ENCODE assay signal across 8 mouse cellular contexts in genomic region chr4:150257252-150258204, GRCm38 (mm10). TPM values are rescaled to one million over a fixed set of nuclear protein-coding genes. Genes with fewer than 3 reads are reported as not detected.
A peak's percentile ranks its signal among the peaks of the same experiment; 100 is the strongest.
DNase-seq lines count a peak whose midpoint lies in the region; ATAC-seq lines count a peak whose summit lies in the region.

No protein-coding gene starts in this region.

- peaks cover 17% of the 10 kb centered on the region for H3K4me1 ChIP-seq in intestine, embryonic 15.5 days (replicated peaks)
- peaks cover 15% of the 10 kb centered on the region; the same call in 1 of the 2 replicates for H3K4me1 ChIP-seq in limb, embryonic 10.5 days
- H3K4me1 ChIP-seq in midbrain, embryonic 11.5 days (ENCODE audit: control insufficient read depth, insufficient read depth, low read length), result 0 out of 2 replicates have a peak, but pooled peaks cover 4% of the 10 kb centered on the region

- peak; percentile 66 for ATAC-seq in activated CD4-positive, CD25-positive, alpha-beta regulatory T cell, adult 4 months
- peak; percentile 87 for ATAC-seq in common myeloid progenitor, adult 5-6 weeks (replicated peaks; ENCODE audit: low read depth, poor library complexity, severe bottlenecking)
- peak; percentile 75 for ATAC-seq in intestine, embryonic 15.5 days
- ATAC-seq in midbrain, embryonic 11.5 days (ENCODE audit: low FRiP score), result peak; percentile 74; the same call in 1 of the 2 replicates

- DNase-seq in gastrocnemius, postnatal 4 days (ENCODE audit: low spot score in 2 of 2), result peak; percentile 81 to 91
- peak; percentile 86 for DNase-seq in limb, embryonic 10.5 days (ENCODE audit: low spot score)
- DNase-seq in midbrain, embryonic 11.5 days (ENCODE audit: low spot score, missing footprints), result peak; percentile 99
- DNase-seq in right cerebral cortex, postnatal 4 days, result peak; percentile 78
- peak; percentile 77 to 91 for DNase-seq in urinary bladder, postnatal 4 days (ENCODE audit: low spot score in 2 of 2)

- H3K27me3 ChIP-seq in intestine, embryonic 15.5 days (replicated peaks), result no peaks in the 10 kb centered on the region
- no peaks in the 10 kb centered on the region for H3K27me3 ChIP-seq in limb, embryonic 10.5 days (ENCODE audit: low read depth, poor library complexity, severe bottlenecking)
- H3K27me3 ChIP-seq in midbrain, embryonic 11.5 days (ENCODE audit: control insufficient read depth, insufficient read depth, low read length), result no peaks in the 10 kb centered on the region

- H3K9ac ChIP-seq in intestine, embryonic 15.5 days, result peak overlapping the region; percentile 5; the same call in 1 of the 2 replicates
- 0 out of 2 replicates have a peak overlapping the region, but pooled peaks have one; percentile 22 for H3K9ac ChIP-seq in midbrain, embryonic 11.5 days (ENCODE audit: low read length)

- H3K9me3 ChIP-seq in intestine, embryonic 15.5 days, result no peaks in the 10 kb centered on the region
- H3K9me3 ChIP-seq in limb, embryonic 10.5 days (replicated peaks), result no peaks in the 10 kb centered on the region
- no peaks in the 10 kb centered on the region for H3K9me3 ChIP-seq in midbrain, embryonic 11.5 days (ENCODE audit: control insufficient read depth, low read length)

- no peak overlapping the region for H3K4me2 ChIP-seq in intestine, embryonic 15.5 days (replicated peaks)
- no peak overlapping the region for H3K4me2 ChIP-seq in midbrain, embryonic 11.5 days

- 45% methylated on average over 20 of the region's 20 CpGs for whole genome bisulfite sequencing in intestine, embryonic 15.5 days
- 61% methylated on average over 20 of the region's 20 CpGs for WGBS in limb, embryonic 10.5 days
- 60% methylated on average over 20 of the region's 20 CpGs for WGBS in midbrain, embryonic 11.5 days

- H3K27ac ChIP-seq in intestine, embryonic 15.5 days, result peak overlapping the region; percentile 60
- H3K27ac ChIP-seq in limb, embryonic 10.5 days, result no peak overlapping the region
- no peak overlapping the region; the same call in 1 of the 2 replicates for H3K27ac ChIP-seq in midbrain, embryonic 11.5 days (ENCODE audit: low read depth, low read length)

- H3K4me3 ChIP-seq in intestine, embryonic 15.5 days (replicated peaks), result no peak overlapping the region
- H3K4me3 ChIP-seq in limb, embryonic 10.5 days, result no peak overlapping the region
- H3K4me3 ChIP-seq in midbrain, embryonic 11.5 days (ENCODE audit: low read depth, low read length), result no peak overlapping the region

- H3K36me3 ChIP-seq in intestine, embryonic 15.5 days, result no peaks in the 10 kb centered on the region
- peaks cover 23% of the 10 kb centered on the region for H3K36me3 ChIP-seq in limb, embryonic 10.5 days
- H3K36me3 ChIP-seq in midbrain, embryonic 11.5 days (ENCODE audit: control insufficient read depth, insufficient read depth, low read length), result no peaks in the 10 kb centered on the region; the same call in 1 of the 2 replicates

RNA-seq across cellular contexts. Expression of gene Eno1, which starts 21.0 kb away (rescaled TPM):
- polyA plus RNA-seq in activated CD4-positive, CD25-positive, alpha-beta regulatory T cell, adult 4 months (2017; shearing (Covaris generic)), result 100 to 1,000 TPM; 543 to 642 TPM
- total RNA-seq in common myeloid progenitor, adult 5-6 weeks (2017), result 176 and 200 TPM in 2 replicates
- total RNA-seq in gastrocnemius, postnatal 4 days (2021), result 100 to 1,000 TPM; 479 to 529 TPM
- polyA plus RNA-seq in intestine, embryonic 15.5 days (2015; fragmentation: Nextera tagmentation; extraction: Ambion mirVana), result 1,894 and 1,951 TPM in 2 replicates
- polyA plus RNA-seq in limb, embryonic 10.5 days (2016; fragmentation: Nextera tagmentation; extraction: Ambion mirVana), result 3,103 and 4,103 TPM in 2 replicates
- polyA plus RNA-seq in midbrain, embryonic 11.5 days (2014; fragmentation: Nextera tagmentation; extraction: Ambion mirVana), result 1,438 and 1,518 TPM in 2 replicates

RNA-seq across cellular contexts. Expression of gene Rere, which starts 23.9 kb away (rescaled TPM):
- polyA plus RNA-seq in activated CD4-positive, CD25-positive, alpha-beta regulatory T cell, adult 4 months (2017; shearing (Covaris generic)), result 10 to 100 TPM; 19.0 to 19.5 TPM
- 21.2 and 45.1 TPM in 2 replicates for total RNA-seq in common myeloid progenitor, adult 5-6 weeks (2017)
- total RNA-seq in gastrocnemius, postnatal 4 days (2021), result 10 to 100 TPM; 68.1 to 70.3 TPM
- polyA plus RNA-seq in intestine, embryonic 15.5 days (2015; fragmentation: Nextera tagmentation; extraction: Ambion mirVana), result 25.6 and 28.4 TPM in 2 replicates
- polyA plus RNA-seq in limb, embryonic 10.5 days (2016; fragmentation: Nextera tagmentation; extraction: Ambion mirVana), result 34.0 and 40.3 TPM in 2 replicates
- 34.2 and 36.8 TPM in 2 replicates for polyA plus RNA-seq in midbrain, embryonic 11.5 days (2014; fragmentation: Nextera tagmentation; extraction: Ambion mirVana)

RNA-seq across cellular contexts. Expression of gene Car6, which starts 56.4 kb away (rescaled TPM):
- not detected for polyA plus RNA-seq in activated CD4-positive, CD25-positive, alpha-beta regulatory T cell, adult 4 months (2017; shearing (Covaris generic))
- not detected in 2 replicates for total RNA-seq in common myeloid progenitor, adult 5-6 weeks (2017)
- under 1 TPM in 1 of 2 experiments, not detected in 1; 0.27 TPM for total RNA-seq in gastrocnemius, postnatal 4 days (2021)
- polyA plus RNA-seq in intestine, embryonic 15.5 days (2015; fragmentation: Nextera tagmentation; extraction: Ambion mirVana), result not detected in 2 replicates
- not detected in 2 replicates for polyA plus RNA-seq in limb, embryonic 10.5 days (2016; fragmentation: Nextera tagmentation; extraction: Ambion mirVana)
- polyA plus RNA-seq in midbrain, embryonic 11.5 days (2014; fragmentation: Nextera tagmentation; extraction: Ambion mirVana), result 0.25 TPM in 1 of 2 replicates, not detected in the other
